Mouse (Mus musculus): Measurements from ENCODE around the gene Sbf2. TPM values are rescaled to one million over a fixed set of nuclear protein-coding genes. Genes with fewer than 3 reads are reported as not detected.

Gene Sbf2
- 10.1 TPM for polyA plus RNA-seq (2017; shearing (Covaris generic))

GRCm38 (mm10) chr7:110614133-110615063, at the start of gene Sbf2:
Gene Sbf2 (minus strand): TSS chr7:110614922.

GRCm38 (mm10) chr7:110627486-110628272, 13.0 kb upstream of the Sbf2 start, which contains the start of gene Adm:
Gene Adm (plus strand): TSS chr7:110627661.

Other genes with a start within 250 kb of the Sbf2 start
- not detected for gene Adm, start 12.7 kb upstream of the Sbf2 start, polyA plus RNA-seq (2017; shearing (Covaris generic))
- gene Ampd3, start 153.3 kb upstream of the Sbf2 start, polyA plus RNA-seq (2017; shearing (Covaris generic)): 23.4 TPM
- 13.7 TPM for gene Rnf141, start 229.5 kb upstream of the Sbf2 start, polyA plus RNA-seq (2017; shearing (Covaris generic))
- 0.06 TPM for gene Lyve1, start 248.3 kb upstream of the Sbf2 start, polyA plus RNA-seq (2017; shearing (Covaris generic))

All from CD4-positive, CD25-positive, alpha-beta regulatory T cell (primary cell).